Mouse (Mus musculus) brain, embryonic 14.5 days (tissue): ENCODE results near the gene Upk1b. TPM values are rescaled to one million over a fixed set of nuclear protein-coding genes. Genes with fewer than 3 reads are reported as not detected.
"Not testable (repeated sequence)": the region's sequence is repeated elsewhere in the genome, so short reads cannot be mapped to it uniquely, and the experiment has no call there.

Source experiments
- DNase-seq: peaks from one replicate; pipeline ENCODE4 v3.0.0-alpha.2; 2011; ENCODE audit warnings: low read depth
- CTCF ChIP-seq: fragments of 200-500 bp; IDR thresholded peaks from 2 replicates; pipeline ENCODE4 v1.5.1; 2012; ENCODE audit warnings: inconsistent platforms, mild to moderate bottlenecking, moderate library complexity, borderline replicate concordance; ENCODE audit not compliant: insufficient read depth, insufficient read length; ENCODE audit errors: extremely low read depth
- POLR2A ChIP-seq: fragments of 200-500 bp; IDR thresholded peaks from 2 replicates; pipeline ENCODE4 v1.6.1; 2012; ENCODE audit warnings: mild to moderate bottlenecking, inconsistent platforms, borderline replicate concordance; ENCODE audit not compliant: poor library complexity, insufficient read depth, insufficient read length, severe bottlenecking; ENCODE audit errors: extremely low read depth
- polyA plus RNA-seq: library from polyadenylated mRNA; depleted of rRNA; stranded (reverse); fragments of >200 nt; gene quantifications from 2 replicates; pipeline ENCODE4 v1.2.3, GENCODE M21; 2012; rRNA removed

Gene Upk1b
- polyA plus RNA-seq, result 1.3 and 2.7 TPM in 2 replicates

DNA sequence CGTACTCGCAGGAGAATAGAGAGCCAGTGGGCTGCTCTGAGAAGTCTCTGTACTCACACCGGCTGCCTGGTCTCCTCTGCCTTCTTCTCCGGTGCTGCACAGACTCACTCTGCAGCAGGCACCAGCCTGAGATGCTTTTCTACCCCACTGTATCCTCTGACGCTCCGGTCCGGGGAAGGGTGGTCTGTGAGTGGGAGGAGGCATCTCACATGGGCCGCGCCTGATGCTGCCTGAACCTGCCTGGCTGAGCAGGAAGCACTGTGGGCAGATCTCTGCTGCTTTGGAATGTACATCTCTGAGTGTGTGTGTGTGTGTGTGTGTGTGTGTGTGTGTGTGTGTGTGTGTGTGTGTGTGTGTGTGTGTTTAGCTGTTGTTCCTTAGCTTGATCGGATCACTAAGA is at the start of gene Upk1b:
TSS of gene Upk1b (minus strand) at position 238 of the 400 bp plus-strand sequence.
- TF ChIP-seq POLR2A (no peak), CTCF (no peak)
- peak; percentile 15 for DNase-seq

- no peak for DNase-seq
- no peak for TF ChIP-seq POLR2A
- no peak for TF ChIP-seq CTCF
Observed at GRCm38 (mm10) chr16:38828649-38829048, 28.5 kb upstream of the Upk1b start, which contains the start of gene 4930435E12Rik. TSS of gene 4930435E12Rik (minus strand) at chr16:38828749.

- peak; percentile 79 for DNase-seq
- no peak for TF ChIP-seq POLR2A
- peak; percentile 75 for TF ChIP-seq CTCF
Observed at GRCm38 (mm10) chr16:38812521-38812920, 12.4 kb upstream of the Upk1b start.

DNA sequence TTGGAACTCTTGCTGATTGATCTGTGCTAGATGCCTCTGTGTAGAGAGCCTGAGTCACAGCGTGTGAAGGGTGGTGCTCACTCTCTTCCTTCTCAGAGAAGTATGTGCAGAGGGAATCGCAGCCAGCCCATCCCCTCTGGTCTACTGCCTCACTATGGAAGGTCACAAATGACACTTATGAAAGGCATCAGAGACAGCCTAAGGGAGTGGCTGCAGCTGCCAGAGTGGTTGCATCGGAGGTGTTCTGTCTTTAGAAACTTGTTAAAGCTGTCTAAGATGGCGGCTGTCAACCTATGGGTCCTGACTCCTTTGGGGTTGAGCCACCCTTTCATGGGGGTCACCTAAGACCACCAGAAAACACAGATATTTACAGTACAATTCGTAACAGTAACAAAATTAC is 10.1 kb upstream of the Upk1b start:
- no peak for DNase-seq
- no peak for TF ChIP-seq CTCF
- no peak for TF ChIP-seq POLR2A

DNA sequence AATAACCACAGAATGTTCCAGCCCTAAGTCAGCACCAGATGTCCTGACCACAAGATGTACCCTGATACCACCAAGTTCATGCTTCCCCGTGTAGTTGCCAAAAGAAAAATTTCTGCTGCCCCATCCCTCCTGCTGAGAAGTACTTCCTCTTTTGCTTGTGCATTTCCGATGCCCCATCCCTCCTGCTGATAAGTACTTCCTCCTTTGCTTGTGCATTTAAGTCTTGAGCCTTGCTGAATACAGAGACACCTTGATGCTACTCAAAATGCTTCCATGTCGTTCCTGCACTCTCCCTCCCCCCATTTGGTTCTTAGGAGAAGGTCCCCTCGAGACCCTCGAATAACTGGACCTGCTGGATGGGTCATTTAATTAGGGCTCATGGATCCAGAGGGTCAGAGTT is 7.7 kb upstream of the Upk1b start:
- DNase-seq, result not testable (repeated sequence)

DNA sequence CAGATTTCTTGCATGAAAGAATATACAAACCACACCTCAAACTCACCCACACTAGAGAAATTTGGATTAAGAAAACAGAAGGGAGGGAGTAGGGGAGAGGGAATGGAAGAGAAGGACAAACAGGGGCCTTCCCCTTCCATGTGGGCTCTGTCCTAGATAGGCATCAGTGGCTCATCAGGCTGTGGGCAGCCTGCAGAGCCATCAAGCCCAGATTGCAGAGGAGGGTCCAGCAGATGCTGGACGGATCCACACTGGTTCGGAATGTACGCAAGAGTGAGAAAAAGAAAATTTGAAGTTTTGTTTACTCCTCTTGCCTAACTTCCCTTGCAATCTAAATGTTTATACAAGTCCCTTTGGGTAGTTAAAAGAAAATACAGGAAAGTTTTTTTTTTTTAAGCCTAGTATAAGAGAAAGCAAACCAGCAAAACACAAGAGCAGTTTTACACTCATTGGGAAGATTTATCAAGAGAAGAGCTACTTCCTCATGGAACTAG is 1.1 kb downstream of the Upk1b start:
- DNase-seq, result no peak
- TF ChIP-seq POLR2A, result no peak
- TF ChIP-seq CTCF, result no peak

DNA sequence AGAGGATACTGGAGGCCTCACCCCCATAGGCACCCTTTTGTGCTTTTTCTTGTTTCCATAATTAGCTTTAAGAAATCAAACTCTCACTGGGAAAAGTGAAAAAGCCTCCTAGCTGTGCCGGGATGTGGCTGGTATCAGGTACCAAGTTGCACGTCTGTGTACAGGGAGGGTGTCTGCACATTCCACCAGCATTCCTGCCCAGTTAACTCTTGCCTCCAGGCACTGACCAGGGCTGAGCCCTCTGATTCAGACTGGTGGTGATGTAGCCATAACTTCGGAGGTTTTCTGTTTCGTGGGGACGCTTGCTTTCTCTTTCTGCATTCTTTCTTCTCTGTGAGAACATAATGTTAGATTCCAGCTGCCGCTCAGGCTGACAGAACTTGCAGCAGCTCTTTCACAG is 7.0 kb downstream of the Upk1b start:
- no peak for DNase-seq
- TF ChIP-seq CTCF (no peak), POLR2A (no peak)

GRCm38 (mm10) chr16:38789966-38790365 is 10.2 kb downstream of the Upk1b start:
- TF ChIP-seq CTCF (no peak), POLR2A (no peak)
- no peak for DNase-seq

DNA sequence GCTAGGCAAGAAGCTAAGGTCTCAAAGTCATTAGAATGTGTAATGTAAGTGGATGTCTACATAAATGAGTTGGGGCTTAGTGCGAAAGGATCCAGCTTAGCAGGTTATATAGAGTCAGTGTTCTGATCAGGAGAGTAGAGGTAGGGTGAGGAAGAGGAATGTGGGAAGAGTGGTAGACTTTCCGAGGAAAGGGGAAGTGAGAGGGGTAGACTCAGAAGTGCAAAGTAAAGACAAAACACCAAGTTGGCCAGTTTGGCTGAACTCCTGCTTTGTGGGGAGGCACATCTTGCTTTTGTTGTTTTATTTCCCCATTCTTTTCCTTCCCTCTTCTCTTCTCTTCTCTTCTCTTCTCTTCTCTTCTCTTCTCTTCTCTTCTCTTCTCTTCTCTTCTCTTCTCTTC is 11.1 kb downstream of the Upk1b start:
- TF ChIP-seq CTCF, result no peak
- TF ChIP-seq POLR2A, result no peak
- DNase-seq, result no peak

- TF ChIP-seq POLR2A (no peak), CTCF (no peak)
Observed at GRCm38 (mm10) chr16:38785301-38785700, 14.8 kb downstream of the Upk1b start.

GRCm38 (mm10) chr16:38782524-38783067 is 17.5 kb downstream of the Upk1b start:
- no peak for TF ChIP-seq CTCF
- no peak for TF ChIP-seq POLR2A
- DNase-seq, result peak; percentile 31

More at GRCm38 (mm10) chr16:38785301-38785700, 14.8 kb downstream of the Upk1b start:
- no peak for DNase-seq

- no peak for DNase-seq
- TF ChIP-seq CTCF (no peak), POLR2A (no peak)
Observed at GRCm38 (mm10) chr16:38781946-38782345, 18.2 kb downstream of the Upk1b start.
